Mouse (Mus musculus): ENCODE measurements around the gene Gigyf2. TPM values are rescaled to one million over a fixed set of nuclear protein-coding genes. Genes with fewer than 3 reads are reported as not detected.
"Not testable (repeated sequence)": the region's sequence is repeated elsewhere in the genome, so short reads cannot be mapped to it uniquely, and the experiment has no call there.

The Gigyf2 gene
- polyA plus RNA-seq, 1 experiment from 2014 or later: 21.0 TPM

DNA sequence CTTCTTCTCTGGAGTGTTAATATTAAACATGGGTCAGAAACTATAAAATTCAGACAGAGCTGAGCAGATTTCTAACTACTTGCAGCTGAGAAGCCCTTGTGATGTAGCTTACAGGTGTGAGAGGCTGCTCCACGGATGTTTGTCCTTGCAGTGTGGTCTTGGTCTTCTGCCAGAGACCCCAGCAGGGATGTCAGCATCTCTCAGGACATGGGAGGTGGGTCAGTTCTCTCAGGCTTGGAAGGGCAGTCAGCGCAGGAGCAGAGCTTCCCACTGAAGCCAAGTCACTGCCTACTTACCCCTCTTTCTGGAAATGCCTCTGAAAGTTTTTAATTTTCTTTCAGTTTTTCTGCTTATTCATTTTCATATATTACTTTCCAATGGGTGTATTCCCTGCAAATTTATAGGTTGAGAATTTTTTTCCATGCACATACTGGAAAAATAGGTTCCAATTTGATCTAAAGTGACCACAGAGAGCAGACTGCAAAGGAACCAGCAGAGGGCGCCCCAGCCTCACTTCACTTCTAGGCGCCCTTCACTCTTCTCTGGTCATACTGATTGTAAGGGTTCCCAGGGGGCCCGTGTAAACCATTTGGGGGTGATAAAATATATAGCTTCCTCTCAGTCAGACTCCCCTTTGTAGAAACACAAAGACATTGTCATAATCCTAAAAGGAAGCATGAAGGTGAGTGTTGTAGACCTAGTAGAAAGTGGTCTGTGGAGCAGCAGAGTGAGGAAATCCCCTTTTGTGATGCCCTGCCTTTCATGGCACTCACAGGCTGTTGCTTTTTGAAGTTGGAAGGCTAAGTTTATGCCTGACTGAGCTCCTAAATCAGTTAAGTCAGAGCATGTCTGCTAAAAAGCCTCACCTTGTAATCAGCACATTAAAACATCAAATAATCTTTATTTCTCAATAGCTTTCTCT is 120.6 kb downstream of the Gigyf2 start:
- no peak overlapping the region for H3K27ac ChIP-seq (ENCODE audit: low read depth, low read length)
- H3K36me3 ChIP-seq (ENCODE audit: control insufficient read depth, insufficient read depth): peaks cover 64% of the 10 kb centered on the region
- no peak for ATAC-seq
- H3K9ac ChIP-seq (ENCODE audit: low read depth, low read length): no peak overlapping the region
- H3K27me3 ChIP-seq (replicated peaks; ENCODE audit: control insufficient read depth, insufficient read depth, low read length): no peaks in the 10 kb centered on the region
- H3K4me3 ChIP-seq (ENCODE audit: low read depth, low read length): no peak overlapping the region
- no peaks in the 10 kb centered on the region for H3K4me1 ChIP-seq (replicated peaks; ENCODE audit: control insufficient read depth, insufficient read depth, low read length)
- WGBS: 44% methylated on average over 5 of the region's 5 CpGs
- peak; percentile 80 for TF ChIP-seq CTCF (IDR thresholded peaks at IDR 0.05; ENCODE audit: low read depth)
- H3K4me2 ChIP-seq (replicated peaks; ENCODE audit: low read depth): no peak overlapping the region
- H3K9me3 ChIP-seq (ENCODE audit: control insufficient read depth): no peaks in the 10 kb centered on the region

DNA sequence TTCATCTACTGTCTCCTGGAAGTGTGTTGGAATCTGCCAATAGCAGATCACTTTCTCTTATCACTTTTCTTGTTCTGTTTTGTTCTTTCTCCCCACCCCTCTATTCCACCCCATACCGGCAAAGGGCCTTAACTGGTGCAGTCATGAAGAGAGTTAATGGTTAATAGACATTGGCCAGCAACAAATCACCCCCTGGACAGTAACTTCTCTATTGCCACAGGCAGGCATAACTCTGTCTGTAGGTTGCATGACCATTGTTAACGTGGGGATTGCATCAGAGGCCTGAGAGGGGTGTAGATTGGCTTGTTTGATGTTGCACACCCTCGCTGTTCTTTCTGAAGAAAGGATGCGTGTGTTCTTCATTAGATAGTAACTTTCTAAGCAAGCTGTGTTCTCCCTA is 122.6 kb downstream of the Gigyf2 start:
- Histone ChIP-seq H3K4me3 (ENCODE audit: low read depth, low read length) (no peak overlapping the region), H3K27ac (ENCODE audit: low read depth, low read length) (no peak overlapping the region), H3K27me3 (replicated peaks; ENCODE audit: control insufficient read depth, insufficient read depth, low read length) (no peaks in the 10 kb centered on the region), H3K9ac (ENCODE audit: low read depth, low read length) (no peak overlapping the region), H3K4me1 (replicated peaks; ENCODE audit: control insufficient read depth, insufficient read depth, low read length) (no peaks in the 10 kb centered on the region), H3K9me3 (ENCODE audit: control insufficient read depth) (no peaks in the 10 kb centered on the region), H3K4me2 (replicated peaks; ENCODE audit: low read depth) (no peak overlapping the region), H3K36me3 (ENCODE audit: control insufficient read depth, insufficient read depth) (peaks cover 46% of the 10 kb centered on the region)
- TF ChIP-seq CTCF (IDR thresholded peaks at IDR 0.05; ENCODE audit: low read depth): no peak
- 63% methylated on average over 4 of the region's 4 CpGs for WGBS
- ATAC-seq: no peak

DNA sequence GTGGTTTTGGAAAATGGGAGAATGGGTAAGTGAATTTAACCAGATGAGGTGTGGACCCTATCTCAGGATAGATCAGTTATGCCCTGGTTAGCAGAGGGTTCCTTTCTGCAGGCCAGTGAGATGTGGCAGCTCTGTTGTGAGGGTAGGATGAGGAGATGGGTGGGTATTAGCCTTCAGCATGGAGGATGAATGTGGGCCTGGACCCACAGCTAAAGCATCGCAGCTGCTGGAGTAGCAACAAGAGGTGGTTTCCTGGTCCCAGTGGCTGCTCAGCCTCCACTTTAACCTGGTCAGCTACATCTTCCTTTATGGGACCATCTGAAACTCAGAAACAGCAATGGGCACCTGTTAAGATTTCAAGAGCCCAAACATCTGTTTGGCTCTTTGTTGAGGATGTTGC is 129.6 kb downstream of the Gigyf2 start:
- no peaks in the 10 kb centered on the region for H3K4me1 ChIP-seq (replicated peaks; ENCODE audit: control insufficient read depth, insufficient read depth, low read length)
- H3K4me3 ChIP-seq (ENCODE audit: low read depth, low read length): no peak overlapping the region
- H3K27me3 ChIP-seq (replicated peaks; ENCODE audit: control insufficient read depth, insufficient read depth, low read length): no peaks in the 10 kb centered on the region
- no peak overlapping the region for H3K9ac ChIP-seq (ENCODE audit: low read depth, low read length)
- no peak overlapping the region for H3K27ac ChIP-seq (ENCODE audit: low read depth, low read length)
- no peak for TF ChIP-seq CTCF (IDR thresholded peaks at IDR 0.05; ENCODE audit: low read depth)
- no peak for ATAC-seq
- H3K4me2 ChIP-seq (replicated peaks; ENCODE audit: low read depth): no peak overlapping the region
- 96% methylated on average over 1 of the region's 1 CpGs for WGBS
- H3K36me3 ChIP-seq (ENCODE audit: control insufficient read depth, insufficient read depth): no peaks in the 10 kb centered on the region; the same call in 1 of the 2 replicates
- no peaks in the 10 kb centered on the region for H3K9me3 ChIP-seq (ENCODE audit: control insufficient read depth)

DNA sequence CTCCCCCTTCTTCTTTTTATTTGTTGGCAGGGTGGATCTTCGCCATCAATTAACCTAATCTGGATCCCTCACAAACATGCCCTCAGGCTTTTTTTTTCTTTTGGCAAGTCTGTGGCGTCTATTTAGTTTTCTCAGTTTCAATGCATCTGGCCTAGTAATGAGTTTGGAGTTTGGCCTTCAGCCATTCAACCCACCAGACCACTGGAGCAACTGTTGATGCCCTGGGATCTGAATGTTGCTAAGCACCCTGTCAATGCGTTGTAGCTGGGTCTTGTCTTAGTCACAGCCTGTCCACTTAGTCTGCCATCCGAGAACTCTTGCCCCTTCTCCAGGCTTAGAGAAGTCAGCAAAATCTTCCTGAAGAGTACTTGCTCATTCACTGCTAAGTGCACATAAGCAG is 131.2 kb downstream of the Gigyf2 start:
- Histone ChIP-seq H3K27me3 (replicated peaks; ENCODE audit: control insufficient read depth, insufficient read depth, low read length) (no peaks in the 10 kb centered on the region), H3K9ac (ENCODE audit: low read depth, low read length) (no peak overlapping the region), H3K4me3 (ENCODE audit: low read depth, low read length) (no peak overlapping the region), H3K27ac (ENCODE audit: low read depth, low read length) (no peak overlapping the region), H3K4me1 (replicated peaks; ENCODE audit: control insufficient read depth, insufficient read depth, low read length) (no peaks in the 10 kb centered on the region), H3K36me3 (ENCODE audit: control insufficient read depth, insufficient read depth) (no peaks in the 10 kb centered on the region; the same call in 1 of the 2 replicates), H3K4me2 (replicated peaks; ENCODE audit: low read depth) (no peak overlapping the region), H3K9me3 (ENCODE audit: control insufficient read depth) (no peaks in the 10 kb centered on the region)
- ATAC-seq: no peak
- TF ChIP-seq CTCF (IDR thresholded peaks at IDR 0.05; ENCODE audit: low read depth): no peak
- WGBS: 77% methylated on average over 4 of the region's 4 CpGs

DNA sequence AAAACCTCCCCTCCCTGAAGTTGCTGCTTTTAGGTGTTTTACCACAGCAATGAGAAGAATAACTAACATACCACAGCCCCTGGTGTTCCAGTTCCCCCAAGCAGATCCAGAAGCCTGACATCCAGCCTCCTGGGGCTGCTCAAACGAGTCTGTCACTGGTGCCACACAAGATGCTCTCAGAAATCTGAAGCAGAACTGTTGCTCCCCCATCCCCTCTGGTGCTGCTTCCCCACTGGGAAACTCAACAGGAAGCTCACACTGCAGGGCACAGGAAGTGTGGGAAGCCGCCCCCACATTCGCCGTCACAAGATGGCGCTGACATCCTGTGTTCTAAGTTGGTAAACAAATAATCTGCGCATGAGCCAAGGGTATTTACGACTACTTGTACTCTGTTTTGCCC is 133.1 kb downstream of the Gigyf2 start:
- not testable (repeated sequence) for H3K4me3 ChIP-seq (ENCODE audit: low read depth, low read length); H3K4me2 ChIP-seq (replicated peaks; ENCODE audit: low read depth); H3K9ac ChIP-seq (ENCODE audit: low read depth, low read length); H3K4me1 ChIP-seq (replicated peaks; ENCODE audit: control insufficient read depth, insufficient read depth, low read length); H3K36me3 ChIP-seq (ENCODE audit: control insufficient read depth, insufficient read depth); ATAC-seq; H3K9me3 ChIP-seq (ENCODE audit: control insufficient read depth); H3K27ac ChIP-seq (ENCODE audit: low read depth, low read length); H3K27me3 ChIP-seq (replicated peaks; ENCODE audit: control insufficient read depth, insufficient read depth, low read length)
- 89% methylated on average over 6 of the region's 7 CpGs for WGBS

DNA sequence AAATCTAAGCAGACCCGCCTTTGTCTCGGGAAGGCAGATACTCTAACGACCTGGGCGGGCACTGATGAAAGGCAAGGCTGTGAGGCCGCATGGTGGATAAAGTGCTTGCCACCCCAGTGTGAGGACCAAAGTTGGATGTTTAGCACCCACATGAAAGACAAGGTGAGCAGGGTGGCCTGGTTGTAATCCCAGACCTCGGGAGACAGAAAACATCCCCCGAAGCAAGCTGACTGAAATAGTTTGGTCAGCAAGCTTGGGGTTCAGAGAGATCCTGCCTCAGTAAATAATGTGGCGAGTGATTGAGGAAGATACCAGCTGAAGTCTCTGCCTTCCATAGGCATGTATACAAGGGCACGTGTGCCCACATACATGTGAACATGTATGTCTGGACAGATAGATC is 140.7 kb downstream of the Gigyf2 start:
- Histone ChIP-seq H3K9ac (ENCODE audit: low read depth, low read length) (no peak overlapping the region), H3K9me3 (ENCODE audit: control insufficient read depth) (no peaks in the 10 kb centered on the region), H3K4me3 (ENCODE audit: low read depth, low read length) (no peak overlapping the region), H3K4me1 (replicated peaks; ENCODE audit: control insufficient read depth, insufficient read depth, low read length) (no peaks in the 10 kb centered on the region), H3K27ac (ENCODE audit: low read depth, low read length) (no peak overlapping the region), H3K4me2 (replicated peaks; ENCODE audit: low read depth) (no peak overlapping the region; the same call in 1 of the 2 replicates), H3K36me3 (ENCODE audit: control insufficient read depth, insufficient read depth) (no peaks in the 10 kb centered on the region), H3K27me3 (replicated peaks; ENCODE audit: control insufficient read depth, insufficient read depth, low read length) (no peaks in the 10 kb centered on the region)
- no peak for TF ChIP-seq CTCF (IDR thresholded peaks at IDR 0.05; ENCODE audit: low read depth)
- ATAC-seq: no peak
- WGBS: 56% methylated on average over 9 of the region's 9 CpGs
